ENCODE assay signal across 8 mouse cellular contexts in genomic region chr4:32862011-32862750, GRCm38 (mm10).
DNase-seq lines count a peak whose midpoint lies in the region; ATAC-seq and TF ChIP-seq lines count a peak whose summit lies in the region.

No protein-coding gene starts in this region.

- H3K4me1 ChIP-seq in forebrain, embryonic 10.5 days: peaks cover 51% of the 10 kb centered on the region
- H3K4me1 ChIP-seq in midbrain, embryonic 12.5 days: peaks cover 53% of the 10 kb centered on the region

- H3K27me3 ChIP-seq in forebrain, embryonic 10.5 days (ENCODE audit: poor library complexity, severe bottlenecking): peaks cover 62% of the 10 kb centered on the region
- no peaks in the 10 kb centered on the region for H3K27me3 ChIP-seq in midbrain, embryonic 12.5 days

- peak overlapping the region; percentile 51; the same call in 1 of the 2 replicates for H3K27ac ChIP-seq in forebrain, embryonic 10.5 days
- H3K27ac ChIP-seq in midbrain, embryonic 12.5 days (replicated peaks): peak overlapping the region; percentile 56; the same call in 1 of the 2 replicates
- H3K27ac ChIP-seq in gastrocnemius, adult 2 months: no peak overlapping the region

- H3K4me3 ChIP-seq in forebrain, embryonic 10.5 days: no peak overlapping the region
- no peak overlapping the region for H3K4me3 ChIP-seq in midbrain, embryonic 12.5 days
- H3K4me3 ChIP-seq in gastrocnemius, adult 2 months: no peak overlapping the region

- no peaks in the 10 kb centered on the region for H3K36me3 ChIP-seq in forebrain, embryonic 10.5 days (replicated peaks)
- 0 out of 2 replicates have a peak, but pooled peaks cover 12% of the 10 kb centered on the region for H3K36me3 ChIP-seq in midbrain, embryonic 12.5 days

- H3K9ac ChIP-seq in midbrain, embryonic 12.5 days (replicated peaks): no peak overlapping the region; the same call in 1 of the 2 replicates

- intact Hi-C loops in gastrocnemius, adult 2 months (cut with DNase I): no loop called here

- no peaks in the 10 kb centered on the region for H3K9me3 ChIP-seq in forebrain, embryonic 10.5 days
- no peaks in the 10 kb centered on the region for H3K9me3 ChIP-seq in midbrain, embryonic 12.5 days

- peak; percentile 52 for DNase-seq in right cerebral cortex, adult 18-20 months
- no peak for DNase-seq in right cerebral cortex, postnatal 14 days
- peak; percentile 39 for DNase-seq in forebrain, embryonic 10.5 days (ENCODE audit: extremely low spot score, low spot score)
- DNase-seq in layer of hippocampus, adult 8-10 months (ENCODE audit: low spot score in 2 of 2): peak; percentile 43 to 55
- DNase-seq in thymus, postnatal 14 days: peak; percentile 86
- no peak for DNase-seq in gastrocnemius, adult 2 months
- no peak for DNase-seq in cerebellum, postnatal 14 days

- no peak for TF ChIP-seq CTCF in gastrocnemius, adult 2 months (IDR thresholded peaks at IDR 0.05)

- 77% methylated on average over 15 of the region's 15 CpGs for WGBS in forebrain, embryonic 10.5 days
- WGBS in midbrain, embryonic 12.5 days: 71% methylated on average over 15 of the region's 15 CpGs

- H3K4me2 ChIP-seq in midbrain, embryonic 12.5 days (replicated peaks): no peak overlapping the region

- peak; percentile 61 for ATAC-seq in midbrain, embryonic 12.5 days (ENCODE audit: low FRiP score, low read depth)

Comparison
In these comparisons a context has a peak if more than half of its experiments do, and no peak if none do; other contexts are left out.
1. DNase-seq: peak in right cerebral cortex, adult 18-20 months (single experiment), forebrain, embryonic 10.5 days (single experiment), layer of hippocampus, adult 8-10 months (2 of 2) and thymus, postnatal 14 days (single experiment); none in right cerebral cortex, postnatal 14 days (single experiment), gastrocnemius, adult 2 months (single experiment) and cerebellum, postnatal 14 days (0 of 2).